Mouse (Mus musculus): ENCODE results near the gene Glb1l3.
"Not testable (repeated sequence)": the region's sequence is repeated elsewhere in the genome, so short reads cannot be mapped to it uniquely, and the experiment has no call there.

Gene Glb1l3

DNA sequence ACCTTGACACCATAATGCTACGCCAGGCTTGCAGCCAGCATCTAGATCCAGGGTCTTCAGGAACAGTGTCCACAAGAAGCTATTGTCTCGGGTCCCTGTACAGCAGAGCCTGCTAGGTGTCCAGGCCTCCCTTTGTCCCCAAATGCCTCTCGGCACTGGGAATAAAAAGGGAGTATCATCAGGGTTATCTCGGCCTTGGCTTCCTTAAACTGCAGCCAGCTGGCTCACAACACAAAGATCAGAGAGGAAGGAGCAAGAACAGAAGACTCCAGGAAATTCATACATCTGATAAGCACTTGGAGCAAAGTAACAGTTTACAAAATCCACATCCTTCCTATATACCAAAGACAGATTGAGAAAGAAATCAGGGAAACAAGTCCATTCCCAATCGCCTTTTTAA, at the start of gene Glb1l3:
Gene Glb1l3, minus strand, starts transcription at position 140 of the 400 bp plus-strand sequence.
- in situ Hi-C loops (cut with MboI, MseI): no loop called here

DNA sequence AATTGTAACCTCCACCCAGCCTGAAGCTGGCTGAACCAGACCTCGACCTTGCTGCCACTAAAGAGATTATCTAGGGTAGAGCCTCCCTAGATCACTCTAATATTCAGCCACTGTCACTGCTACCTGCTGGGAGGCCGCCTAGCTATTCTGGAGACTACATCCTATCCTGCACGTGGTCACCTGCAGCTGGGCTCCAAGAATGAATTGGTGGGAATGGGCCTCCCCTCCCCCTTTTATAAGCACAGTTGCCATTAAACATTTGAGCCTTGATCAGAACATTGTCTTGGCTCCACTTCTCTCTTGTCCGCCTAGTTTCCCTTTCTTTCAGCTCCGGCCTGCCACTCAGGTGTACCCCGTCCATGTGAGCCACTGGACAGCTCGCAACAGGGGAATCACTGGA, 9.2 kb upstream of the Glb1l3 start:
- in situ Hi-C loops (cut with MboI, MseI): not testable (repeated sequence)

DNA sequence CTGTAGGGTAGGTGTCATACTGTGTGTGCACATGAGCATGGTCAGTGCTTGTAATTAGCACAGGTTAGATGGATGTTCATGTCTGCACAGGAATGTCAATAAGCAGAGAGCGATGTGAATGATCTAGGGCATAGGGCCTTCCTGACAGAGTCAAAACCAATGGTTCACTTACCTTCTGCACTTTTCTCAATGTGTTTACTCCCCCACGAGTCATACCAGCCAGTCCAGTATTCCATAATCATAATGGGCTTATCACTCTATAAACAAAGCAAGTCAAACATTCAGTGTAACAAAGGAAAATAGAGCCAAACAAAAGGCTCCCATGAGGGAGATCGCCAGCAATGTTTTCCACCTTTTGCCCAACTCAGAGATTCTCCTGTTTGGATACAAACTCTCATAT, 29.6 kb downstream of the Glb1l3 start:
- in situ Hi-C loops (cut with MboI, MseI): no loop called here

DNA sequence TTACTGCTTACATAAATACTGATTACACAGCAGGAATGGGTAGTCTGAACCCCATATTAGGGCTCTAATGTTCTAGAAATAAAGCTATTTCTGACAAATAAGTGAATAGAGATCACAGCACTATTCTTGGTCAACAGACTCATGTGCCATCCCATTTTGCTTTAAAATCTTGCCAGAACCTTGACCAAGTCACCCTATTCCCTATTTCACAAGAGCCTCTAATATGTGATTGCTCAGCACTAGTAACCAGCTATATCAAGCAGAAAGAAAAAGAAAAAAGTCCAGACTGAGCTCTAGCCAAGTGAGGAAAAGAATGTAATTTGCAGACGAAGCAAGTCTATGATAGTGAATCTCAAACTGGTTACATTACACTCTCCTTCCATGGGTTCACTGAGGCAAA, 40.7 kb downstream of the Glb1l3 start:
- in situ Hi-C loops (cut with MboI, MseI): no loop called here

DNA sequence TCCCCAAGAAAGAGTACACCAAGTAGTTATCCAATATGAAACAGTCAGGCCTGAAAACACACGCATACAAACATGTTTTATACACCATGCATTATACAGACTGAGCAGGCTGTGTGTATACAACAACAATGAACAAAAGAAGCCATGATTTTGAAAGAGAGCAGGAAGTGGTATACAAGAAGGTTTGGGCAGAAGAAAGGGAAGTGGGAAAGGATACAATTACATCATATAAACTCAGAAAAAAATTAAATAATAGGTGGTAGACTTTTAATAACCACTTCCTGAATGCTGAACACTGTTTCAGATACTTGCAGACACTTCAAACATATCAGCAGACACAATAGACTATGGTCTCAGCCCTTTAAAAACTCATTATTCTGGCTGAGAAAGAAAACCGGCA, 52.0 kb downstream of the Glb1l3 start:
- in situ Hi-C loops (cut with MboI, MseI): no loop called here

DNA sequence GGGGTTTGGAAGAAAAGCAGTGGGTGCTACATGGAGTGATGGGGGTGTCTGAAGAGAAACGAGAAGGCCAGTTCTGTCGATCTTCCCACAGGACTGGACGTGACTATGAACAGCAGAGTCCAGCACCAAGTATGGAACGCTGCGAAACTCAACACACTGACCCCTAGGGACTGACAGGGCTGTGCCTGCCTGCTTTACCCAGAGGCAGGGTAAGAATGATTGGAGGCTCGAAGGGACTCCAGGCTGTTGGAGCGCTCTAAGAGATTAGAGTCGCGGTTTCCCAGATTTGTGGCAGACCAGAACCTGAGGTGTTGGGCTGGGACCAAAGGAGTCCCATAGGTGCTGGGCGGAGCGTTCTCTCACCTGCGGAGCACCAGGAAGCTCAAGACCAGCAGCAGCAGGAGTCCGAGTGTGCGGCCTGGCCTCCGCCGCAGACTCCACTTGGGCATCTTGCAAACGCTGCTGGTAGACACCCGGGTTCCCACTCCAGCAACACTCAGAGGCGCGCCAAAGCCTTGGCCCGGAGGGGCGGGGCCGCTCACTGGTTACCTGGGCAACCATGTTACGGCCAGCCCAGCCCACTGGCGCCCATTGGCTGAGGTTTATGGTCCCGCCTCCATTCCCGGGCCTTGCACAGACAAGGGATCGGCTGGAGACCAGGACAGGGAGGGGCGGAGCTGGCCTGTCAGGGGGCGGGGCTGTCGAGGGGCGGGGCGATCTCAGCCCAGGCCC, 54.6 kb downstream of the Glb1l3 start, which contains the start of gene Glb1l2:
Gene Glb1l2, minus strand, starts transcription at position 534 of the 732 bp plus-strand sequence.
- in situ Hi-C loops (cut with MboI, MseI): no loop called here

DNA sequence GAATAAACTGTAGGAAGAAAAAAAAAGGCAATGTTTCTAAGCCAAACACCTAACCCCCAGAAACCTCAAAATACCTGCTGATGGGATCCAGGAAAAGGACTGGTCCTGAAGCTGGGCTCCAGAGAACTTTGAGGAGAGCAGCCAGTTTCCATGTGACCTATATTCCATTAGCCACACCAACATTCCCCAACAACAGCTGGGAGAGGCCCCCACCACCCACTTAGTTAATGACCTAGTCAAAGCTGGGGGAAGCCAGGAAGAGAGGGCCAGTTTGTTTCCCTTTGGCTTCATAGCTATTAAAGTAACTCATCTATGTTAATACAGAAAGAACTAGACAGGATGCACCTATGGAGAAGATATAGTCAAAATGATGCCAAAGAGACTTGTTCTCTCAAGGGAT, 56.4 kb downstream of the Glb1l3 start:
- in situ Hi-C loops (cut with MboI, MseI): no loop called here

DNA sequence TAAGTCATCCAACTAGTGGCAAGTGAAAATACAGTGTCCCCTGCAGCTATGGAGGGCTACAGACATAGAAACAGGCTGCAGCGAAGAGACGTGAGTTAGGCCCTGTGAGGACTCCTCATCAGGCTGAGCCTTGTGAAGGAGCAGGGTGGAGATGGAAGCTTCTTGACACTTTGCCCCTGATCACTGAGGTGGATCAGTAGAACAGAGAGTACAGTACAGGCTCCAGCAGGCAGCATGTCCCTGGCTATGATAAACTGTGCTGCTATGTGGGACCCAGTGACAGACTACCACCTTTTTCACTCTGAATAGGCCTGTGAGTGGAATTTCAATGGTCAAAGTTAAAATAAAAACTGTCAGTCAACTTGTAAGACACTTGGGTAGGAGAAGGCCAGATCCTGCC, 60.3 kb downstream of the Glb1l3 start:
- in situ Hi-C loops (cut with MboI, MseI): no loop called here

DNA sequence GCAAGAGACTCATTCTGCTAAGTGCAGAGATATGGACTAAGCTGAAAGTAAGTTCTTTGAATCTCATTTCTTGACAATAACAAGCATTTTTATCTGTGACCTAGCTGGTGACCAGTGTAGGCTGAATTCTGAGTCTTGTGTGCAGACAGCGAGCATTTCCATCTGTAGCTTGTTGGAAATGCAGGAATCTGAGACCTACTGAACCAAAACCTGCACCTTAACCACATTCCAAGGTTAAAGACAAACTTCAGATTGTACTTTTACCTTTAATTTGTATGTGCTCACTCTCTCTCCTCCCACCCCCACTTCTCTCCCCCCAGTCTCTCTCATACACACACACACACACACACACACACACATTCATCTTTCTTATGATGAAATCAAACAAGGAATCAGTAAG, 62.0 kb downstream of the Glb1l3 start:
- in situ Hi-C loops (cut with MboI, MseI): loop anchor here (25.0 kb wide), 1 partner anchor 1611 kb away; no protein-coding TSS in a partner anchor

DNA sequence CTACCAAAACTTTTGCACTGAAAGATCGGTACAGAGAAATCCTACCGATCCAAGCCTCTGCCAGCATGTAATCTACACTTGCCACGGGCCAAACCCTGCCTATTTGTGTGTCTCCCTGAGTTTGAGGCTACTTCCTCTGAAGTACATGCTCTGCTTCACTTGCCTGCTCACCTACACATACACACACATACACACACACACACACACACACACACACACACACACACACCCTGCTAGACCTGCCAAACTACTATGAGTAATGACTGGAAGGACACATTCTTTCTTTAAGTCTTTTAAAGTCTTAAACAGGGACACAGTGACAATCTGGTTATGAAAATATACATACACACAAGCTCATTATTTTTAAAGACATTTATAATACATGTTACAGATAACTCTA, 62.5 kb downstream of the Glb1l3 start:
- in situ Hi-C loops (cut with MboI, MseI): loop anchor here (25.0 kb wide), 1 partner anchor 1611 kb away; no protein-coding TSS in a partner anchor

DNA sequence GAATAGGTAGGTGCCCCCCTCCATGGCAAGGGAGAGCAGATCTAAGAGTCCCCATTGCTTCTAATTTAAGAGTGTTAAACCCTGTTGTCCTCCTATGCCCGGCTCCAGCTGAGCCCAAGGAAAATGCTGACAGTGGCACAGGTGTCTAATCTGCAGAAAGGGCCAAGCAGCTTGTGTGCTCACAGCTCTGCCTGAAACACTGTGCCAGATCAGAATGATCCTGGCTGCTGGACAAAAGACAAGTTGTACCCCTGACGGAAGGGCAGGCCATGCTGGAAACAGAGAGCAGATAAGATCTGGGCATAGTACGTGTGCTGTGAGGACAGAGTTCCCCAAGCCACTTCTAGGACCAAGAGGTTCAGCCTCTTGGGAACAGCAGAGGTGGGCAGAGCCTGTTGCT, 67.9 kb downstream of the Glb1l3 start:
- in situ Hi-C loops (cut with MboI, MseI): loop anchor here (25.0 kb wide), 1 partner anchor 1606 kb away; no protein-coding TSS in a partner anchor

DNA sequence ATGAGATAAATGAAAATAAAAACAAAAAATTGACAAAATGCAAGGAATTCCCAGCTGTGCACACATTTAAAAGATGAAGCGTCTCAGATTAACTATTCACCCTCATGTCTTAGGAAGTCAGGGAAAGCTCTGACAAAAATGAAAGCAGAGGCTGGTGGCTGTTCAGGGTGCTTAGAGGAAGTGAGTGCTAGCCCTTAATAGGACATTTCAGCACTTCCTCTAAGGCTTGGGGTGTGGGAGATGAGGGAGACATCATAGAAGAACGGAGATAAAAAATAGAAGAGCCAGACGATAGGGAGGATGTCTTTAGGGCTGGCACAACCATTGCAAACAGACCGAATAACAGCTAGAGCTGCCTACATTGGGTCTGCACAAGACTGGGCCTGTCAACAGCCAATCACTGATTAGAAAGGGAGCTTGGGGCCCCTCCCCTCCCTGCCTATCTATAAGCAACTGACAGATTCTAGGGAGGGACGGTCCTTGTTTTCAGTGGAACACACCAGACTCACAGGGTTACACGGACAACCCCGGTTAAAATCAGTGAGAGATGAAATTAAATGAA, 77.2 kb downstream of the Glb1l3 start:
- in situ Hi-C loops (cut with MboI, MseI): loop anchor here (25.0 kb wide), 1 partner anchor 1596 kb away; no protein-coding TSS in a partner anchor

DNA sequence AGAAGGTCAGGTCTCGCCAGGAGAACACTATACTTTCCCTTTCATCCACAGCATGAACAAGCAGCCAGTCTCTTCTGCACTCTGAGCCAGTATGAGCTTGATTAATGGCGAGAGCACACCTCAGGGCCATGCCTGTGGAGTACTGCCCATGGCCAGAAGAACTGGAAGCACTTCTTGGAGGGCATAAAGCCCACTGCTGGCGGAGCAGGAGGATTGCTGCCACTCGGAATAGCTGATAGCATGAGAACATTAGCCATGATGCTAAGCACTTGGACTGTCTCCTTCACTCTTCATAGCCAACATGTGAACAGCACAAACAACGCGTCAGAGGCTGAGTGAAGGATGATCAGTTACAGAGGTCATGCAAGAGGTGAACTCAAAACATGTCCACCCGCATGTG, 82.3 kb downstream of the Glb1l3 start:
- in situ Hi-C loops (cut with MboI, MseI): loop anchor here (5.0 to 25.0 kb wide), 3 partner anchors 1131 to 1591 kb away; no protein-coding TSS in a partner anchor

DNA sequence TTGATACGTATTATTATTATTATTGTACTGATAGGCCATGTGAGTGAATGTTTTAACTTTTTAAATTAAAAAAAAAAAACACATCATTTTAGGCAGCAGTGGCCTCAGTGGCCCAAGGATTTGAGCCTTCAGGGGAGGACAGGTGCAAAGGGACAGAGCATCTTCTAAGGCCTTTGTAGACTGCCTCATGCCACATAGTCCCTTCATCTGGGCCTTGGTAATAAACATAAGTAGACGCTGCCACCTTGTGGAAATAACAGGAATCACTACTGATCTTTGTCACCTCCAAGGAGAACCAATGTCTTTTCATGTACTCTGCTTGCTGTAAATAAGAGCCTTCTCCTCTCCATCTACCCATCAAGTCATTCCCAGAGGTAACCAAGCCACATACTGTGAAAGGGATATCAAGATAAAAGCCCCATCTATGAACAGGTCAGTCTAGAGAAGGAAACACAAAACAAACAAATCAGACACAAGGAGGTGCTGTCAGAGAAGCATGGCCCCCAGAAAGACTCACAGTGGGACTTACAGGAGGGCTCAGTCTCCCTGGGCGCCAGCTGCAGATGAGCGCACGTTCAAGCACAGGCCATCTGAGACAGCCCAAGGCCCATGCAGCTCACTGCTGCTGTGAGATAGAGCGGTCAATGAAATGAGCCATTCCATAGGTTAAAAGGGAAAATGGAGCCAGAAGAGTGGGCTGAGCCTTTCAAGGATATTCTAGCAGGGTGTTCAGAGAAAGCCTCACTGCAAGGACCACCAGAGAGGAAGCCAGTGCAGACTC, 84.4 kb downstream of the Glb1l3 start:
- in situ Hi-C loops (cut with MboI, MseI): loop anchor here (5.0 to 25.0 kb wide), 3 partner anchors 1129 to 1589 kb away; no protein-coding TSS in a partner anchor

DNA sequence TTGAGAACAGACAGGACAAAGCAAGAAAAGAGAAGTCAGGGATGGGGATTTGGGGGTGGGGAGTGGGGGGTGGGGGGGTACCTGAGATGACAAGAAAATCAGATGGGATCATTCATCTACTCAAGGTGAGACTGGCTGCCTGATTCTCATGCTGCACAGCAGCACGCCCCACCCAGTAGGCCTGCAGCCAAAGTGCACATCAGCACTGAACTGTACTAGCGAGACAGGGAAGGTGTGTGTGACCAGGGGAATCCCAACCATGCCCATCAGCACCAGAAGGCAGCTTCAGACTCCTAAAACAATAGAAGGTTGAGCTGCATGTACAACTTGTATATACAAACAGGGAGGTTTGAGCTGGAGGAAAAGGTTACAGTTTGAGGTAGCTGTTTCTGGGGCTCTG, 85.0 kb downstream of the Glb1l3 start:
- in situ Hi-C loops (cut with MboI, MseI): loop anchor here (5.0 to 25.0 kb wide), 3 partner anchors 1128 to 1588 kb away; no protein-coding TSS in a partner anchor

DNA sequence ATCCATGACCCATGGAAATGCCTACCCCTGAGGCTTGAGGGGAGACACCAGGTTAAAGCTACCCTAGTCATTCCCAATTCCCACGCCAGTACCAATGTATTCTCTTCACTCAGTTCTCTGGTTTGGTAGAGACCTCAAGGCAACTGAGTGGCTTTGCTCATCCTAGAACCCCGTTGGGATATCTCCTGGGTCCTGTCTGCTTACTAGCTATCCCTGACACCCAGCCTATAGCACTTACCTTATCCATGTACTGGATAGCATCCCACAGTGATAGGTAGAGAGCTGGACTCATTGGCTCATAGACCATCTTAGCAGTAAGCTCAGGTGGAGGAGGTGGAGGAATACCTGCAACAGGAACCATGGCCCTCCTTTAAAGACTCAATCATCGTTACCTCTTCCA, 92.5 kb downstream of the Glb1l3 start:
- in situ Hi-C loops (cut with MboI, MseI): no loop called here

Data from regulatory T cell (primary cell).